Mouse (Mus musculus) megakaryocyte, embryonic 14.5 days (primary cell): Measurements from ENCODE around the gene Kif26b.

Source experiments
- FLI1 ChIP-seq: IDR thresholded peaks from 2 replicates; pipeline ENCODE4 v1.6.1; 2012; ENCODE audit warnings: low read length, inconsistent platforms, mixed read lengths
- GATA1 ChIP-seq: IDR thresholded peaks from 3 replicates; pipeline ENCODE4 v1.6.1; 2012; ENCODE audit warnings: mixed read lengths, low read length, inconsistent platforms, borderline replicate concordance

DNA sequence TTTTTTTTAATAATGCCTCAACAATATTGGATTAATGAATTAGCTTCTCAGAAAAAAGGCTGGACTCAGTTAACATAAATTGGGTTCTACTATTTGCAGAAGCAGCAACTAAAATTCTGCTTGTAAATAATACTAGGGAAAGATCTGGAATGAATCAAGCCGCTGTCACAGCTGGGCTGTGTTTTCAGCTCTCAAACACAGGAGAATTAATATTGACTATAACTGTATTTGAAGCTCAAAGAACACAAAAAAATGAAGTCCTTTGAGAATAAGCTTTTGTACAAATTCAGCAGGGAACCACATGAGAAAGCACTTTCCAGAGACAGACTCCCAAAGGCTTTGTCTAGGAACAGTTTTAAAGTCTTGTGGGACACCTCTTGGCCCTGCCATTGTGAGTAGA, 134.6 kb downstream of the Kif26b start:
- TF ChIP-seq GATA1 (no peak), FLI1 (no peak)
